Mouse (Mus musculus) effector memory CD4-positive, alpha-beta T cell, adult 7 months (primary cell): ENCODE data around the gene Nek11. TPM values are rescaled to one million over a fixed set of nuclear protein-coding genes. Genes with fewer than 3 reads are reported as not detected.

Experiments
- polyA plus RNA-seq: library from polyadenylated mRNA; unstranded; fragments of 100-300 nt; shearing (Covaris generic); gene quantifications from one replicate; pipeline ENCODE4 v1.2.1, GENCODE M21; 2017

The Nek11 gene
- polyA plus RNA-seq = 0.84 TPM

DNA sequence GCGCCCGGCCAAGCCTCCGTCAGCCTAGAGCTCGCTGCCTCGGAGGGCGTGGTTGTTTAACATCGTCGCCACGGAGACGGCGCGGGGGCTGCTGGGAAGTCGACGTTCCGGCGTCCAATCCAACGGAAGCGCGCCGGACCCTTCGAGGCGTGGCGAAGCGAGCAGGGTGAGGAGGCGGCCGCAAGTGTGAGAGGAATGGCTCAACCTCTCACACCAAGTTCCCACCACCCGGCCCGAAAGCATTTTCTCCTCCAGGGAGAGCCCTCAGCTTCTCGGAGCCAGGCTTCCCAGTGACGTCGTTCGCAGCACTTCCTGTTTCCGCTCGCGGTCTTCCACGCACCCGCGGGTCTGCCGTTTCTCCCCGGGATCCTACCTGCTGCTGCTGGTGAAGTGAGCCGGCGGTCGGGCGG lies at the start of gene Nek11, which contains the start of gene Aste1:
TSS of gene Nek11 (minus strand) at position 307 of the 410 bp plus-strand sequence.
TSS of gene Aste1 (plus strand) at position 175 of the 410 bp plus-strand sequence.

DNA sequence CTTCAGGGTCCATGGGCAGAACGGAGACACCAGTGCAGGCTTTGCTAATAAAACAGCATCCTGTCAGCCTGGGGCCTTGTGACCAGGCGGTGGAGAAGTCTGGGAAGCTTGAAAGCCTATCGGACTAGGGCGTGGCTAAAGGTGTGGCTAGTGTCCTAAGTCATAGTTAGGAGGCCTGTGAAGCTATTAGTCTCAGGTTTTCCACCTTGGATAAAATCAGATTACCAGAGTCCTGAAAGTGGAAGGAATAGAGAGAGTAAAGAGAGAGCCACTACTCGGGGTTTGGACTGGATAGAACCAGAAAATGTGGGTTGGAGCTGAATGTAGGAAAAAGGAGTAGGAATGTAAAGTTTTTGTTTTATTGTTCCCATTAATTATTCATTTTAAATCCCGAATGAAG lies 250.3 kb downstream of the Nek11 start, which contains the start of gene 1700080E11Rik:
TSS of gene 1700080E11Rik (minus strand) at position 101 of the 400 bp plus-strand sequence.

DNA sequence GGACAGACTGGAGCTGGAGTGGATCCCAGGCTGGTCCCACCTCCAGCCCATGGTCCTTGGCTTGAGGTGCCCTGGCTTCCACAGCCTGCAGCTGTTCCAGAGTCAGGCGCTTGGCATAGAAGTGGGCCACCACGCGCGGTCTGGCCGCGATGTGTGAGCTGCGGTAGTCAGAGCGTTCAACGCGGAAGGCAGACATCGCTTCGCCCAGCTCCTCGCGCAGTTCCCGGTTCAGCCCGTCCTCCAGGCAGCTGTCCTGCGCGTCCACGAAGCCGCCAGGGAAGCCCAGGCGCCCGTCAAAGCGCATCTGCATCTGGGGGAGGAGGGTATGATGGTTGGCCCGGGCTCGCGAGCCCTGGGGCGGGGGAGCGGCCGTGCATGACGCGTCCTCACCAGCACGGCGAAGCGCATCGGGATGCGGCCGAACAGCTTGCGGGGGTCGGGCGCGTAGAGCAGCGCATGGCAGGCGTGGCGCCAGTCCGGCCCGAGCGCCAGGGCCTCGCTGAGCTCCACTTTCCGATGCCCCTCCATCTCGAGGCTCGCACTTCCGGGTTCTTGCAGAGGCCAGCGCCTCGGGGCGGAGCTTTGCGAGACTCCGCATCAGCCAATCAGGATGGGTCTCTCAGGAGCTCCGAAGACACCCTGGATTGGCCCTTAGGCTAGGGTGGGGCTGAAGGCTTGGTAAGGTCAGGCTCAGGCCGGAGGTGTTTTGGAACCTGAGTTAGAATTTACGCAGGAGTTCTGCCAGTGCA lies 263.9 kb downstream of the Nek11 start, which contains the start of gene Nudt16:
TSS of gene Nudt16 (minus strand) at position 572 of the 749 bp plus-strand sequence.

Other genes starting within 250 kb of the Nek11 start
- 34.3 TPM for gene Aste1, start 132 bp downstream of the Nek11 start, polyA plus RNA-seq
- 92.0 TPM for gene Atp2c1, start 131.8 kb upstream of the Nek11 start, polyA plus RNA-seq
- gene Pik3r4, start 247.5 kb upstream of the Nek11 start, polyA plus RNA-seq = 26.8 TPM